Mouse (Mus musculus) E14TG2a.4 (cell line): Measurements from ENCODE around the gene Unc13c.

Experiments used
- H3K27me3 ChIP-seq: 2 replicates; pipeline ENCODE4 v1.6.1; 2014; ENCODE audit warnings: low read length, control low read depth; ENCODE audit not compliant: insufficient read depth
- H3K36me3 ChIP-seq: 2 replicates; pipeline ENCODE4 v1.6.1; 2014; ENCODE audit warnings: low read length, control low read depth; ENCODE audit not compliant: insufficient read depth
- H3K4me1 ChIP-seq: replicated peaks from 2 replicates; pipeline ENCODE4 v1.6.1; 2014; ENCODE audit warnings: low read depth, low read length, control low read depth
- H3K4me3 ChIP-seq: replicated peaks from 2 replicates; pipeline ENCODE4 v1.5.1; 2014; ENCODE audit warnings: mild to moderate bottlenecking, low read length
- H3K9me3 ChIP-seq: 2 replicates; pipeline ENCODE4 v1.6.1; 2014; ENCODE audit warnings: low read length, control low read depth
- CTCF ChIP-seq: conservative IDR thresholded peaks from 2 replicates; pipeline ENCODE4 v1.5.1; 2014; ENCODE audit warnings: low read length
- NANOG ChIP-seq: IDR thresholded peaks from 2 replicates; pipeline ENCODE4 v1.6.1; 2014; ENCODE audit warnings: borderline replicate concordance, low read length, mixed read lengths
- POU5F1 ChIP-seq: IDR thresholded peaks from 2 replicates; pipeline ENCODE4 v1.6.1; 2014; ENCODE audit warnings: low read length, borderline replicate concordance

The Unc13c gene

DNA sequence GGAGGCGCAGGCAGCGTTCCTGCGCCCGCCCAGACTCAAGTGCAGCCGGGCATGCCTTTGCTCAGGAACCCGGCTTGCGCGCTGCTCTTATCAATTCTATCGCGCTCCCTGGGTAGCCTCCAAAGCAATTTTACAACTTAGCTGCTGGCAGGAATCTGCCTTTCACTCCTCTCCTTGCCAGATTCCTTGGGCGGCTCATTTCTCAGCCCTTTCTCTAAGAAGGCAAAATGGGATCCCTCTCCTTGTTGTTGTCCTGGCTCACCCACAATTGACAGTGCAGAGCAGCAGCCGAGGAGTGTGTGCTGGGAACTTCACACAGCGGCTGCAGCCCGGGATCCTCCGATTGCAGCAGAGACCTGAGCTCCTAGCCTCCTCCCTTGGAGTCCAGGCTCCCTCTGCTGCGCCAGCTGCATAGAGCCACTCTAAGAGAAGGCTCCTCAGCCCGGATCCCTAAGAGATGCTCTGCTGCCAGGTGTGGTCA is at the start of gene Unc13c:
Unc13c (minus strand) TSS at position 326 of the 481 bp plus-strand sequence.
- TF ChIP-seq POU5F1, result no peak
- TF ChIP-seq CTCF, result no peak
- TF ChIP-seq NANOG, result no peak
- H3K4me3 ChIP-seq, result peak within 1 kb of the TSS; percentile 72
- H3K27me3 ChIP-seq, result peaks cover 10% of the 10 kb centered on the region
- H3K36me3 ChIP-seq, result no peaks in the 10 kb centered on the region
- H3K9me3 ChIP-seq, result no peaks in the 10 kb centered on the region
- H3K4me1 ChIP-seq, result peaks cover 7% of the 10 kb centered on the region; the same call in 1 of the 2 replicates

- TF ChIP-seq POU5F1 (no peak), CTCF (no peak), NANOG (no peak)
- H3K36me3 ChIP-seq, result no peaks in the 10 kb centered on the region
- H3K9me3 ChIP-seq, result no peaks in the 10 kb centered on the region
- no peaks in the 10 kb centered on the region for H3K4me1 ChIP-seq
- no peak overlapping the region for H3K4me3 ChIP-seq
- H3K27me3 ChIP-seq, result no peaks in the 10 kb centered on the region
Observed at GRCm38 (mm10) chr9:74007976-74008686, 39.4 kb upstream of the Unc13c start.

DNA sequence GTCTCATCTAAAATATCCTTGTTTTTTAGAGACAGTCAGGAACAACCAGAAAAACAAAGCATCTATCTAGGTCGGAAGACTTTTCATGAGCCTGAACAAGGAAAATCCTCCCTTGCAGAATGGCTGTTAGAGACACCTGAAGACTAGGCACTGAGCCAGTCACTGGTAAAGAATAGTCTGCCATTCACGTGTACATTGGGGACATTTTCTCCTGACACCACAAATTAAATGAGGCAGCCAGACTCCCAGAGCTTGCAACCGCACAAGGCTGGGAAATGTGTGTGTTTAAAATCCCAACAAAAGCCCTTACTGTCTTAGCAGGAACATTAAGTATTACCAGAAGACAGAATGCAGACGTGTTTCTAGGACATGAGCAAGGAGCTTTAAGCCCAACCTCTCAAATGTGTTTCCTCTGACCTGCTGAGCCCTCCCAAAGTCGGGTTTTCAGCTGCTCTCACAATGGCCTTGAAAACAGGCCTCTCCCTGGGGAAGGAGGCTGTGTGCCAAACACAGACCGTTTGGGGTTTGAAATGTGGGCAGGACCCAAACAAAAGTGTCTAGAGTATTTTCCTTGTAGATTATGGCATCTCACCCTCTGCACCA is 33.7 kb upstream of the Unc13c start:
- H3K4me1 ChIP-seq, result no peaks in the 10 kb centered on the region
- no peaks in the 10 kb centered on the region for H3K36me3 ChIP-seq
- no peaks in the 10 kb centered on the region for H3K27me3 ChIP-seq
- no peaks in the 10 kb centered on the region for H3K9me3 ChIP-seq
- H3K4me3 ChIP-seq, result no peak overlapping the region
- no peak for TF ChIP-seq CTCF
- TF ChIP-seq NANOG, result no peak

- no peak overlapping the region for H3K4me3 ChIP-seq
- no peaks in the 10 kb centered on the region for H3K4me1 ChIP-seq
- no peaks in the 10 kb centered on the region for H3K27me3 ChIP-seq
- H3K36me3 ChIP-seq, result no peaks in the 10 kb centered on the region
- TF ChIP-seq NANOG (no peak), POU5F1 (no peak), CTCF (no peak)
- H3K9me3 ChIP-seq, result 0 out of 2 replicates have a peak, but pooled peaks cover 2% of the 10 kb centered on the region
Observed at GRCm38 (mm10) chr9:73988096-73988495, 19.3 kb upstream of the Unc13c start.

GRCm38 (mm10) chr9:73987236-73987635 is 18.5 kb upstream of the Unc13c start:
- no peak for TF ChIP-seq NANOG
- TF ChIP-seq CTCF, result no peak
- TF ChIP-seq POU5F1, result no peak
- H3K36me3 ChIP-seq, result no peaks in the 10 kb centered on the region
- H3K27me3 ChIP-seq, result no peaks in the 10 kb centered on the region
- no peak overlapping the region for H3K4me3 ChIP-seq
- H3K9me3 ChIP-seq, result 0 out of 2 replicates have a peak, but pooled peaks cover 2% of the 10 kb centered on the region
- no peaks in the 10 kb centered on the region for H3K4me1 ChIP-seq

DNA sequence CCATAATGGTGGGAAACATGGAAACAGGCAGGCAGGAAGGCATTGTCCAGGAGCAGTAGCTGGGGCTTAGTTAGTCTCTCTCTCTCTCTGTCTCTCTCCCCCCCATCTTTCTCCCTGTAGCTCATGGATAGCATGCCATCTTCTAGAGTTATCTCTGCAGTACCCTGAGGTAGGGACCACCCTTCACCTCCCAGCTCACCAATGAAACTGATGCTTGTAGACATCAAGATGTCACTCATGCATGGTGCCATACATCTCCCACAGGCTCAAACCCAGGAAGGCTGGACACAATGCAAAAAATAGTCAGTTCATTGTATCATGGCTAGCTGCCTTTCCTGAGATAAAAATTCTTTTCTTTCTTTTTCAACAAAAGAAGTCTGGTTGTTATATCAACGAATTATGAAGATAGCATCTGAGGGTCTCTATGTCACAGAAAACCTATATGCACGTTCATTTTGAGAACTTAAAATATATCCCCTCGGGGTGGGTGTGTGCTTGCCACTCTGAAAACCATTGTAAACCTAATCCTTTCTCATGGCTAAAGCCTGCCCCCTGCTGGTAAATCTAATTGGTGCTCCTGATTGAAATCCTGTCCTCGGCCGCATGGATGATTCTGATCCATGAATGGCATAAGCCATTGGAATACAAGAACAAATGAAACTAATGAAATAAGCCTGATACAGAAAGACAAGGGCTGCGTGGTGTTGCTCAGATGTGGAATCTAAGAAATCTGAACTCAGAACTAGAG is 14.0 kb upstream of the Unc13c start:
- Histone ChIP-seq H3K4me3 (no peak overlapping the region), H3K4me1 (no peaks in the 10 kb centered on the region), H3K36me3 (no peaks in the 10 kb centered on the region), H3K27me3 (no peaks in the 10 kb centered on the region), H3K9me3 (no peaks in the 10 kb centered on the region)
- TF ChIP-seq POU5F1, result no peak
- TF ChIP-seq CTCF, result peak; percentile 52
- TF ChIP-seq NANOG, result no peak

GRCm38 (mm10) chr9:73972327-73972988 is 3.7 kb upstream of the Unc13c start:
- H3K9me3 ChIP-seq, result no peaks in the 10 kb centered on the region
- TF ChIP-seq CTCF (no peak), NANOG (no peak), POU5F1 (no peak)
- no peak overlapping the region for H3K4me3 ChIP-seq
- H3K27me3 ChIP-seq, result peaks cover 10% of the 10 kb centered on the region
- H3K36me3 ChIP-seq, result no peaks in the 10 kb centered on the region
- peaks cover 7% of the 10 kb centered on the region; the same call in 1 of the 2 replicates for H3K4me1 ChIP-seq

- no peak overlapping the region for H3K4me3 ChIP-seq
- TF ChIP-seq CTCF (no peak), NANOG (no peak), POU5F1 (no peak)
- H3K9me3 ChIP-seq, result no peaks in the 10 kb centered on the region
- H3K4me1 ChIP-seq, result peaks cover 7% of the 10 kb centered on the region; the same call in 1 of the 2 replicates
- no peaks in the 10 kb centered on the region for H3K36me3 ChIP-seq
- H3K27me3 ChIP-seq, result peaks cover 10% of the 10 kb centered on the region
Observed at GRCm38 (mm10) chr9:73970717-73971116, 2.0 kb upstream of the Unc13c start.
